Mouse (Mus musculus) adrenal gland, postnatal 10 days (tissue): Measurements from ENCODE around the gene Ttc16. TPM values are rescaled to one million over a fixed set of nuclear protein-coding genes. Genes with fewer than 3 reads are reported as not detected.

Source experiments
- DNase-seq: peaks from one replicate; pipeline ENCODE4 v3.0.0; 2021; ENCODE audit warnings: mixed read lengths
- microRNA-seq: library from miRNA; unstranded; fragments of <30 nt; microRNA quantifications from one replicate; pipeline ENCODE4 v1.2.0, GENCODE M21; 2021
- total RNA-seq, 2 experiments: library from RNA; stranded (reverse); gene quantifications; 2 replicates each; pipeline ENCODE4 v1.2.3; 2021

The Ttc16 gene
- total RNA-seq, 2 experiments from 2014 or later: 0.15 TPM; not detected in 1

- DNase-seq: no peak
These were observed 60.4 kb downstream of the Ttc16 start for GRCm38 (mm10) chr2:32714987-32715425.

DNA sequence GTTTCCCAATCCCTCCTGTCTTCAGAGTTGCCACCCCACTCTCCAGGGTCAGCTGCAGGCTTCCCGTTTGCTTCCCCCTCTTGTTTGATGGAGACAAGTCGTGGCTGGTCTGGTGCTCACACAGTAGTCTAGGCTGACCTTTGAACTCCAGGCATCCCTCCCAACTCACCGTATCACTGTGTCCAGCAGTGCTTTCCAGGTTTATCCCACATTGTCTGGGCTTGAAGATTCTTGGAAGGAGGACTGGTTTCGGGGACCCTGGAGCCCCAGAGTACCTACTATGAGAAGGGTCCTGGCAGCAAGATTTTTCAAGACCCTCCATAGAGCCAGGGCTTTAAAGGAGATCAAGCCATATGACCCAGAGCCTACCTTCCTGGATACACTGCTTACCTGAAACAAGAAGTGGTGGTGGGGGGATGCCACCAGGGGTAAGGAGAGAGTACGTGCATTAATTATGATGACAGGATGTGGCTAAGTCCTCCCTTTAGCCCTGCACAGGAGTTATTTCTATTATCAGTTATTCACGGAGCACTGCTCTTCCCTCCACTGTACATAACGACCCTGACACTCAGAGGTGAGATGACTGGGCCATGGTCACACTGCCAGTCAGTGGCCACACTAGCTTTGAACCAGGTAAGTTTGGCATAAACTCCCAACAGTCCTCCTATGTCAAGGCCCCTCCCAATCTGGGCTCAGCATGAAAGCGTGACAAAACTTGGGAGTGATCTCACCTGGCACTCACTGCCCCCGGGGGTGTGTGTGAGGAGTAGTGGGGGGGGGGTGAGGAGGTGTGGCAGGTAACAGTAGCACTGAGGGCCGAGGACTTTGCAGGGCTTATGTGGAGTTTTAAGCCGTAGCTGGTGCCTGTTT is 61.1 kb downstream of the Ttc16 start:
- DNase-seq: no peak

- DNase-seq: peak; percentile 96
These were observed 62.3 kb downstream of the Ttc16 start, which contains the start of gene Cdk9 for GRCm38 (mm10) chr2:32712934-32713817. TSS of gene Cdk9 (minus strand) at chr2:32713076.

DNA sequence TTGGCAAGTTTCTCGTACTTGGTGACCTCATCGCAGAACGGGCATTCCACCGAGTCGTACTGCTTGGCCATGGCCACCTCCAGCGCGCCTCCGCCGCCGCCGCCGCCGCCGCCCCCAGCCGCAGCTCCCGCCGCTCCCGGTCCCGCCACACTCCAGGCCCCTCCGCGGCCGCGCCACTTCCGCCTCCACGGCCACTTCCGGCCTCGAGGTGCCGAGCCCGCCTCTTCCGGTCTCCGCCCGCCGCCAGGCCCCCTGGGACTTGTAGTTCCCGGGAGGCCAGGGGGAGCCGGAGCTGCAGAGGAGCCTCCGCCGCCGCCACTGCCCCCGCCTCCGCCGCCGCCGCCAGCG is 62.9 kb downstream of the Ttc16 start:
- peak; percentile 97 for DNase-seq

- DNase-seq: peak; percentile 84
These were observed 63.3 kb downstream of the Ttc16 start for GRCm38 (mm10) chr2:32712108-32712551.

DNA sequence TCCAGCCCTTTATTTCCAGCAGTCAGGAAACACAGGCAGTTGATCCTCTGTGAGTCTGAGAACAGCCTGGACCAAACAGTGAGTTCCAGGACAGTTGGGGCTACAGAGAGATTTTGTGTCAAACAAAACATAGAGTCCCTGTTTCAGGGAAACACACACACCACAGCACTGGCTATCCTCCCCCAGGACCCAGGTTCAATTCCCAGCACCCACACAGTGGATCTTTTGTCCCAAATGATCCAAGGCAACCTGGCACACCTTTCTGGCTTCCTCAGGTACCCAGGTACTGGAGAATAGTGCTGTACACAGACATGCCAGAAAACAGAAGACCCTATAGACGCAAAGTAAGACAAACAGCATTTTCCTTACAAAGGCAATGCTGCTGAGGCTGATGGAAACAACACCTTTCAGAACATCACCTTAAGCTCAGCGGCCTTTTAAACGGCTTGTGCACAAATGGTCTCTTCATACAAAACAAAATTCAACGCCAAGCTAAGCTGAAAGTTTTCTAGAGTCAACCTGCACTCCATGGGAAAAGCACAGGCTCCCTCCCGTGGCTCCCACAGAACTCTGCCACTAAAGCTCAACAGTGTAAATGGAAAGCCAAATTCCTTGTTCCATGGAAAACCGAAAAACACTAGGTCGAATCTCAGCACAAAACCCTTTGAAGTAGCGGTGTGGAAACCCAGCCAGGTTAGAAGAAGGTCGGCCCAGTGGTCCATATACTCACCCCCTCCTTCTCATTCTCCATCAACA is 64.0 kb downstream of the Ttc16 start:
- DNase-seq: no peak

- no peak for DNase-seq
These were observed 65.0 kb downstream of the Ttc16 start for GRCm38 (mm10) chr2:32710425-32710824.

- DNase-seq: no peak
These were observed 65.8 kb downstream of the Ttc16 start for GRCm38 (mm10) chr2:32709521-32710137.

DNA sequence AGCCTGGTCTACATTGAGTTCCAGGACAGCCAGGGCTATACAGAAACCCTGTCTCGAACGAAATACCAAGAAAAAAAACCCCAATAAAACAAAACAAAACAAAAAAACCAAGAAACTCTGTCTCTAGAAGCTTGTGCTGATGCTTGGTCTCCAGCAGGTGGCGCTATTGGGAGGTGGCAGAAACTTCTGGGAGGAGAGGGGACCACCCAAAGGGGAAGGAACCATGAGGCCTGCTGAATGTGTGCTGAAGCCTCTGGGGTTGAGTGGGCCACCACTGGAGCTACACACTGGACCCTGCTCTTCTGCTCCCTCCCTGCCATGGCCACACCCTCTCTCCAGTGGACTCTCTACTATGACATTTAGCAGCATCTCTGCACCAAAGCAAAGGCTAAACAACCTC is 66.8 kb downstream of the Ttc16 start:
- DNase-seq: peak; percentile 69

Small RNA genes within 50 kb of the gene (microRNA-seq; reads per million reads assigned to microRNA genes)
- not detected for gene Mir2861
- not detected for gene Mir3960

Other genes starting within 250 kb of the Ttc16 start
- 10 to 100 TPM; 24.6 to 26.8 TPM for gene Fam102a, start 240.3 kb downstream of the Ttc16 start, total RNA-seq
- 10 to 100 TPM; 44.4 to 49.9 TPM for gene Dpm2, start 204.8 kb downstream of the Ttc16 start, total RNA-seq
- not detected for gene Pip5kl1, start 200.8 kb downstream of the Ttc16 start, total RNA-seq
- not detected for gene 9430097D07Rik, start 199.9 kb downstream of the Ttc16 start, total RNA-seq
- 10 to 100 TPM; 14.3 to 14.7 TPM for gene St6galnac4, start 188.5 kb downstream of the Ttc16 start, total RNA-seq
- gene St6galnac6, start 175.9 kb downstream of the Ttc16 start, total RNA-seq: 10 to 100 TPM; 55.2 to 64.1 TPM
- 100 to 1,000 TPM in 1 of 2 experiments, 10 to 100 TPM in 1; 71.5 to 143 TPM for gene Ak1, start 153.9 kb downstream of the Ttc16 start, total RNA-seq
- 10 to 100 TPM; 97.9 to 99.9 TPM for gene Eng, start 129.0 kb downstream of the Ttc16 start, total RNA-seq
- 10 to 100 TPM; 27.1 to 37.6 TPM for gene Fpgs, start 71.5 kb downstream of the Ttc16 start, total RNA-seq
- 10 to 100 TPM; 65.5 to 70.9 TPM for gene Cdk9, start 62.6 kb downstream of the Ttc16 start, total RNA-seq
- gene Sh2d3c, start 54.6 kb downstream of the Ttc16 start, total RNA-seq: 10 to 100 TPM; 28.9 to 35.4 TPM
- under 1 TPM in 1 of 2 experiments, not detected in 1; 0.30 TPM for gene 6330409D20Rik, start 34.6 kb downstream of the Ttc16 start, total RNA-seq
- 10 to 100 TPM; 27.7 to 32.6 TPM for gene Tor2a, start 18.4 kb downstream of the Ttc16 start, total RNA-seq
- gene Ptrh1, start 153 bp upstream of the Ttc16 start, total RNA-seq: 1 to 10 TPM; 4.8 to 5.0 TPM
- not detected for gene Cfap157, start 8.8 kb upstream of the Ttc16 start, total RNA-seq
- 10 to 100 TPM; 23.7 to 35.7 TPM for gene Stxbp1, start 71.6 kb upstream of the Ttc16 start, total RNA-seq
- 10 to 100 TPM; 28.9 to 30.7 TPM for gene Fam129b, start 100.5 kb upstream of the Ttc16 start, total RNA-seq
- gene Rpl12, start 185.9 kb upstream of the Ttc16 start, total RNA-seq: 100 to 1,000 TPM; 174 to 187 TPM
- 10 to 100 TPM; 14.6 to 23.7 TPM for gene Lrsam1, start 186.0 kb upstream of the Ttc16 start, total RNA-seq
- 10 to 100 TPM; 20.1 to 23.0 TPM for gene Slc2a8, start 206.4 kb upstream of the Ttc16 start, total RNA-seq